ENCODE assay signal across 8 mouse cellular contexts in the genomic region with DNA sequence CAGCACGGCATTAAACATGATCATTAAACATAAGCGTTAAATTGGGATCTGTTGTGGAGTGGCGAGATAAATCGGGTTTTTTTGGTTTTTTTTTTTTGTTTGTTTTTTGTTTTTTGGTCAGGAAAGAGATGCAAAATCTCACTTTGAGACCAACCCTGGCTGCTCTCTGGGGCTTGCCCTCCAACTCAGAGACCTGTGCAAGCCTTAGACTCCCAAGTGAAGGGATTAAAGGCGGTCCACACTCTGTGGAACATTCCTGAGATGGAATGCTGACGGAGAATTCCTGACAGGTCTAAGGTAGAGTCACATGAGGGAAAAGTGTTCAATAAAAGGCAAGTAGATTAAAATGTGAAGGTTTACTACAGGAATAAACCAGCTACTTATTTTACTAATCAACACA. TPM values are rescaled to one million over a fixed set of nuclear protein-coding genes. Genes with fewer than 3 reads are reported as not detected.
A peak's percentile ranks its signal among the peaks of the same experiment; 100 is the strongest.
DNase-seq lines count a peak whose midpoint lies in the region; ATAC-seq and TF ChIP-seq lines count a peak whose summit lies in the region.

No protein-coding gene starts in this region.

- DNase-seq in spleen, adult 2 months (ENCODE audit: low read depth in 1 of 2, low spot score in 2 of 2), result no peak
- no peak for DNase-seq in spleen, postnatal 4 days (ENCODE audit: low spot score in 2 of 2)
- DNase-seq in limb, embryonic 11.5 days (ENCODE audit: low spot score), result peak; percentile 32
- DNase-seq in urinary bladder, adult 2 months (ENCODE audit: low spot score), result no peak
- no peak for DNase-seq in right cerebral cortex, postnatal 25 days

- peaks cover 5% of the 10 kb centered on the region for H3K4me1 ChIP-seq in spleen, adult 2 months (ENCODE audit: control insufficient read depth, insufficient read depth, insufficient read length)
- H3K4me1 ChIP-seq in forebrain, embryonic 15.5 days, result peaks cover 17% of the 10 kb centered on the region
- H3K4me1 ChIP-seq in limb, embryonic 11.5 days (ENCODE audit: control insufficient read depth, insufficient read depth, low read length), result no peaks in the 10 kb centered on the region; the same call in 1 of the 2 replicates
- H3K4me1 ChIP-seq in small intestine, adult 2 months (ENCODE audit: control insufficient read depth, insufficient read depth, insufficient read length, low read length), result peaks cover 4% of the 10 kb centered on the region; the same call in 1 of the 2 replicates

- H3K27me3 ChIP-seq in spleen, adult 2 months (ENCODE audit: control insufficient read depth, insufficient read depth, low read length), result no peaks in the 10 kb centered on the region
- no peaks in the 10 kb centered on the region for H3K27me3 ChIP-seq in forebrain, embryonic 15.5 days
- no peaks in the 10 kb centered on the region for H3K27me3 ChIP-seq in limb, embryonic 11.5 days (ENCODE audit: control insufficient read depth, insufficient read depth, low read length)
- no peaks in the 10 kb centered on the region for H3K27me3 ChIP-seq in small intestine, adult 2 months (ENCODE audit: control insufficient read depth, insufficient read depth, low read length)

- H3K9me3 ChIP-seq in forebrain, embryonic 15.5 days, result no peaks in the 10 kb centered on the region
- H3K9me3 ChIP-seq in limb, embryonic 11.5 days (ENCODE audit: control insufficient read depth, low read length), result no peaks in the 10 kb centered on the region

- peak overlapping the region; percentile 88 for H3K4me3 ChIP-seq in spleen, adult 2 months (ENCODE audit: extremely low read depth, insufficient read depth, insufficient read length)
- H3K4me3 ChIP-seq in forebrain, embryonic 15.5 days, result peak overlapping the region; percentile 64
- peak overlapping the region; percentile 91 for H3K4me3 ChIP-seq in limb, embryonic 11.5 days (ENCODE audit: low read depth, low read length)
- peak overlapping the region; percentile 80 for H3K4me3 ChIP-seq in small intestine, adult 2 months (ENCODE audit: low read depth, low read length)

- WGBS in spleen, adult 2 months, result 28% methylated on average over 6 of the region's 6 CpGs
- 1% methylated on average over 6 of the region's 6 CpGs for WGBS in forebrain, embryonic 15.5 days
- 5% methylated on average over 6 of the region's 6 CpGs for WGBS in limb, embryonic 11.5 days
- WGBS in small intestine, adult 2 months, result 28% methylated on average over 6 of the region's 6 CpGs

- peak overlapping the region; percentile 63 for H3K9ac ChIP-seq in forebrain, embryonic 15.5 days (replicated peaks)
- H3K9ac ChIP-seq in limb, embryonic 11.5 days (ENCODE audit: low read length), result peak overlapping the region; percentile 93; the same call in 1 of the 2 replicates

- ATAC-seq in forebrain, embryonic 15.5 days (replicated peaks), result no peak
- ATAC-seq in limb, embryonic 11.5 days (ENCODE audit: insufficient number of reproducible peaks, low FRiP score, low TSS enrichment, low read depth), result no peak
- no peak for ATAC-seq in frontal cortex, adult (ENCODE audit: low TSS enrichment)

- no peaks in the 10 kb centered on the region for H3K36me3 ChIP-seq in spleen, adult 2 months (ENCODE audit: control insufficient read depth, insufficient read depth, low read length)
- no peaks in the 10 kb centered on the region for H3K36me3 ChIP-seq in forebrain, embryonic 15.5 days
- no peaks in the 10 kb centered on the region; the same call in 1 of the 2 replicates for H3K36me3 ChIP-seq in limb, embryonic 11.5 days (ENCODE audit: control insufficient read depth, insufficient read depth, low read length)
- no peaks in the 10 kb centered on the region for H3K36me3 ChIP-seq in small intestine, adult 2 months (ENCODE audit: control insufficient read depth, insufficient read depth, low read length)

- H3K4me2 ChIP-seq in forebrain, embryonic 15.5 days (replicated peaks), result peak overlapping the region; percentile 50
- H3K4me2 ChIP-seq in limb, embryonic 11.5 days (ENCODE audit: low read depth, severe bottlenecking), result peak overlapping the region; percentile 47

- 0 out of 2 replicates have a peak overlapping the region, but pooled peaks have one; percentile 52 for H3K27ac ChIP-seq in spleen, adult 2 months (ENCODE audit: insufficient read depth, low read length)
- H3K27ac ChIP-seq in forebrain, embryonic 15.5 days (replicated peaks), result peak overlapping the region; percentile 82
- H3K27ac ChIP-seq in limb, embryonic 11.5 days (replicated peaks; ENCODE audit: low read depth, low read length), result no peak overlapping the region
- peak overlapping the region; percentile 85; the same call in 1 of the 2 replicates for H3K27ac ChIP-seq in small intestine, adult 2 months (ENCODE audit: insufficient read depth, low read depth, low read length)

- TF ChIP-seq POLR2A in spleen, adult 2 months (IDR thresholded peaks at IDR 0.05; ENCODE audit: low read depth, low read length), result no peak
- TF ChIP-seq POLR2A in small intestine, adult 2 months (IDR thresholded peaks at IDR 0.05; ENCODE audit: low read depth, low read length), result no peak

- no peak for TF ChIP-seq CTCF in spleen, adult 2 months (IDR thresholded peaks at IDR 0.05; ENCODE audit: extremely low read depth, insufficient read depth, insufficient read length, insufficient replicate concordance)
- no peak for TF ChIP-seq CTCF in small intestine, adult 2 months (IDR thresholded peaks at IDR 0.05; ENCODE audit: extremely low read depth, insufficient read length, insufficient replicate concordance, low read depth, low read length)

RNA-seq across cellular contexts. Expression of gene Slc25a36, which starts 0.5 kb away (rescaled TPM):
- 8.0 and 8.5 TPM in 2 replicates for polyA plus RNA-seq in spleen, adult 2 months (2012; rRNA removed)
- 68.4 and 75.1 TPM in 2 replicates for polyA plus RNA-seq in forebrain, embryonic 15.5 days (2015; fragmentation: Nextera tagmentation; extraction: Ambion mirVana)
- polyA plus RNA-seq in limb, embryonic 11.5 days (2014; fragmentation: Nextera tagmentation; extraction: Ambion mirVana), result 75.6 and 88.6 TPM in 2 replicates
- polyA plus RNA-seq in small intestine, adult 2 months (2012; rRNA removed), result 4.4 and 15.6 TPM in 2 replicates
- polyA plus RNA-seq in urinary bladder, adult 2 months (2012; rRNA removed), result 56.2 and 59.7 TPM in 2 replicates
